Mouse (Mus musculus) left cerebral cortex, postnatal 4 days (tissue): ENCODE measurements around the gene 2210408I21Rik. TPM values are rescaled to one million over a fixed set of nuclear protein-coding genes. Genes with fewer than 3 reads are reported as not detected.

ENCODE experiments used
- DNase-seq: peaks from one replicate; pipeline ENCODE4 v3.0.0-alpha.2; 2022
- intact Hi-C: fragments of 180-260 bp; cut with DNase I; formaldehyde crosslinking; loops from one replicate; pipeline ENCODE4 v1.15.1; 2025
- total RNA-seq, 2 experiments: library from RNA; stranded (reverse); gene quantifications; 2 replicates each; pipeline ENCODE4 v1.2.3; 2021

2210408I21Rik gene
- total RNA-seq, 2 experiments from 2014 or later = 24.1 to 24.4 TPM

GRCm38 (mm10) chr13:77264481-77264880 lies 129.1 kb downstream of the 2210408I21Rik start:
- no peak for DNase-seq
- intact Hi-C loops = no loop called here

GRCm38 (mm10) chr13:77275172-77275747 lies 139.9 kb downstream of the 2210408I21Rik start:
- intact Hi-C loops = no loop called here
- no peak for DNase-seq

- intact Hi-C loops = no loop called here
- DNase-seq = no peak
These were observed 143.5 kb downstream of the 2210408I21Rik start for GRCm38 (mm10) chr13:77278659-77279413.

DNA sequence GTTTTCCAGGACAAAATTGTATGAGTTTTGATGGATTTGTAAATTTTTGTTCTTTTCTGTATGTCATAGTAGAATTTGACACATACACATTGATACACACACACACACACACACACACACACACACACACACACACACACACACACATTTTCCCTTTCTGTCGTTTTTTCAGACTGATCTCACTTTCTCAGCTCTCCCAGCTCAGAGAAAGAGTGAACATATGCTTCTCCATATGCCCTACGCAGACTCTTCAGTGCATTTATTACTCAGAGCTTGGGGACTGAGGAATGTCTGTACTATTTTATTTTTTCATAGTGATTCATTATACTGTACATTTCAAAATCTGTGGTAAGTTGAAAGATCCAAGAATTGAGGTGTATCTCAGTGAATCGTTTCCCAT lies 160.2 kb downstream of the 2210408I21Rik start:
- intact Hi-C loops = no loop called here
- DNase-seq = no peak

DNA sequence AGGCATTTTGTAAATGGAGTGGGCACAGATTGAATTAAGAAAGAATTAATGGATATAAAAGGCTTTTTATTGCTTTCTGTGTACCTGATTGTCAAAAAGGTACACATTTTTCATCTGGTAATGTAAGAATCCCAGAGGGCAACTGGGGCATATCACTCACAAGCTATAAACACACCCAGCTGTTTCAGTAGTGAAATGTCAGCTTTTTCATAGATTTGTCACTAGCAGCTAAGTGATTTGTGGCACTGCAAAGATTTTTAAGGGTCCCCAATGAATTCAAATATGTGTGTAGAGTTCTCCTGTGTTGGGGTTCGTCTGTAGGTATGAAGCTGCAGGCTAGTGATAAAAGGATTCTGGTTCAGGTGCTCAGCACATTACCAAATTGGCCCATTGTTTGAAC lies 188.8 kb downstream of the 2210408I21Rik start:
- intact Hi-C loops = no loop called here
- no peak for DNase-seq

- intact Hi-C loops = no loop called here
- no peak for DNase-seq
These were observed 191.0 kb downstream of the 2210408I21Rik start for GRCm38 (mm10) chr13:77326174-77326959.

DNA sequence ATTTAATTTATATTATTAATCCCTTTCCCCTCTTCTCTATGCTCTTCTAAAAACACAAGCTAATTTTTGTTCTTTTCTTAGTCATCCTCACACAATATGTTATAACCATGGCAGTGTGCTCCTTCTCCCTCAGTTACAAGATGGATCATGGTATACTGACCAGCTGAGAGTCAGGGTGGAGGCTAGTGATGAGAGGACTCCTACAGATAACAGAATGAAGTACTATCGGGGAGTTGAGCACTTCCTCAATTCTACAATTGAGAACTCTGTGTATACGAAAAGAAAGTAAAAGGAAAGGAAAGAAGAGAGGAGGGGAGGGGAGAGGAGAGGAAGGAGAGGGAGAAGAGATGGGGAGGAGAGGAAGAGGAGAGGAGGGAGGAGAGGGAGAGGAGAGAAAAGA lies 206.8 kb downstream of the 2210408I21Rik start:
- intact Hi-C loops = no loop called here
- no peak for DNase-seq

GRCm38 (mm10) chr13:77385448-77385970 lies 250.2 kb downstream of the 2210408I21Rik start:
- DNase-seq = no peak
- intact Hi-C loops = no loop called here

GRCm38 (mm10) chr13:77386001-77386400 lies 250.7 kb downstream of the 2210408I21Rik start:
- intact Hi-C loops = no loop called here
- DNase-seq = no peak

DNA sequence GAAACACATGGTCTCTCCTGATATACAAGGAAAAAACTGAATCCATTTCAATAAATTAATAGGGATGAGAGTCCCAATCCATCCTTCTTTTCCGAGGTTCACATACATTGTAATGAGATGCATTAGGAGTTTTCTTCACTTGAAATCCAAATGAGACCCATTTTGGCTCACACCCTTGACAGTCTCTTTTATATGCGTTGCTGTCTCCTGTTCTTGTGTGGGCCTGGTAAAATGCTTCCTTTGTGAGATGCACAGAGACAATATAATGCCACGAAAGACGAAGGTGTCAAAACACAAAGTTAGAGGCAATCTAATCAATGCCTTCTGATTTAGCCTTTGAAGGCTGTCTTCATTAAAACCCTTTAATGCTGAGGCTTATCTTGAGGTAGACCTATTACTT lies 252.8 kb downstream of the 2210408I21Rik start:
- no peak for DNase-seq
- intact Hi-C loops = no loop called here

GRCm38 (mm10) chr13:77389209-77389608 lies 253.9 kb downstream of the 2210408I21Rik start:
- intact Hi-C loops = no loop called here
- DNase-seq = no peak

GRCm38 (mm10) chr13:77396374-77396773 lies 261.0 kb downstream of the 2210408I21Rik start:
- intact Hi-C loops = loop anchor here (10.0 kb wide), 2 partner anchors 352 to 798 kb away; partner anchors contain the start of gene Nr2f1
- no peak for DNase-seq

DNA sequence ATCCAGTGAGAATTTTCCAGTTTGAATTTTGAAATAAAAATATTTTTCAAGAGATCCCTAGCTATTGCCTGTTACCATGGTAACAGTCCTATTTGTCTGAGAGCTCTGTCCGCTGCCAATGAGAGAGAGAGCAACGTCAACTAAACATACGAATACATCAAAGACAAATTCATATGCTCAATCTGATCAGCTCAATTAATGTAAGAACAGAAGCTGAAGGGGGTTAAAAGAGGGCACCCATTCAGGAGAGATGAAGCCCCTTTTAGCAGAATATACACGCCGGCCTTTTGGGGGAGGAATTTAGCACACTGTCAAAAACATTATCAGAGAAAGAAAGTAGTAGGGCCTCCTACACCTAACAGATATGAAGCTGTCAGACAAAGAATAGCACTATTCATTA lies 261.6 kb downstream of the 2210408I21Rik start:
- intact Hi-C loops = loop anchor here (10.0 kb wide), 2 partner anchors 352 to 798 kb away; partner anchors contain the start of gene Nr2f1

GRCm38 (mm10) chr13:77397646-77398045 lies 262.3 kb downstream of the 2210408I21Rik start:
- no peak for DNase-seq
- intact Hi-C loops = loop anchor here (10.0 kb wide), 2 partner anchors 353 to 797 kb away; partner anchors contain the start of gene Nr2f1

More for the DNA sequence above, 261.6 kb downstream of the 2210408I21Rik start:
- DNase-seq = no peak

DNA sequence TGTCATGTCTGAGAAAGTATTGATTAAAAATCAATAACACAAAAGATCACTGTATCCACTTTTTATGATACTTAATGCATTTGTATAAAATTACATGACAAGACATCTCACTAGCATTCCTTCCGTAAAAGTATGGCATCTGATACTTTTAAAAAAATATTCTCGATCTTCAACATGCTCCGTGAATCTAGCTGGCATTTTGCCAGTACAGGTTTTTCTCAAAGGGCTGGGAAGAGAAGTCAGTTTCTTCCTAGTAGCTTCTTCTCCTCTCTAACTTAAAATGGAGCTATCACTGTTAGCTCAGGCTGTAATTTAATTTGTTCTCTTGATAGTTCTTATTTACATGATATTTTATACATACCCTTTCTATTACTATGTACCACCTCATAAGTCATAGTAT lies 263.1 kb downstream of the 2210408I21Rik start:
- intact Hi-C loops = loop anchor here (10.0 kb wide), 2 partner anchors 354 to 796 kb away; partner anchors contain the start of gene Nr2f1
- no peak for DNase-seq

DNA sequence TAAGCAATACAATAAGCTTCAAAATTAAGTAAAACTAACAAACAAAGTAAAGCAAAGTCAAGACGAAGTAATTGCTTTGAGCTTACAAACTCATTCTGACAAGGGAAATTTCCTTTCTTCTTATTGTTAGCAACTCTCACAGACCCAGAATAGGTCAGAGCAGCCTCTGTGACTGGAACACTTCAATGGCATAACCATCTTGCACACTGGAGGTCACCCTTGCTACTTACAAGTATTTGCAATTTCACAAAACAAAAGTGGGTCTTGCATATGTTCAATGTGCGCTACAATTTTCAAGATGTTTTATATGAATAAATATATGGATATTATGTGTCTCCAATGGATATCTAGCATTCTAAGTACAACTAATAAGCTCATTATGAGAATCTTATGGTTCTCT lies 265.4 kb downstream of the 2210408I21Rik start:
- intact Hi-C loops = no loop called here
- DNase-seq = no peak

GRCm38 (mm10) chr13:77408530-77408929 lies 273.2 kb downstream of the 2210408I21Rik start:
- DNase-seq = no peak
- intact Hi-C loops = no loop called here

GRCm38 (mm10) chr13:77409804-77410203 lies 274.5 kb downstream of the 2210408I21Rik start:
- no peak for DNase-seq
- intact Hi-C loops = no loop called here

DNA sequence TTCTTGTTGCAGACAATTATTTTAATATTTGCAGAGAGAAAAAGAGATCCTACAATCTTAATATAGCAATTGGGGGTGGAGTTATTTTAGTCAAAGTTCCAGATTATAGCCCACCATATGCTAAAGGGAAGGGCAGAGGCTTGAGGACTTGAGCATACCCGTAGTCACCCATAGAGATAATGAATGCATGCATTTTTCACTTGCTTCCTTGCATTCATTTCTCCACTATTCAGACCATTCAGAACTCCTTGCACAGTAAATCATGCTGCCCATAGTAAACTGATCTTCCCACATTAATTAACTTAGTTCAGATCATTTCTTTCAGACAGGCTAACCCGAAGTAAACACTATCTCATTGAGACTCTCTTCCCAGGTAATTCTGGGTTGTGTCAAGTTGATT lies 277.5 kb downstream of the 2210408I21Rik start:
- intact Hi-C loops = no loop called here
- DNase-seq = no peak

DNA sequence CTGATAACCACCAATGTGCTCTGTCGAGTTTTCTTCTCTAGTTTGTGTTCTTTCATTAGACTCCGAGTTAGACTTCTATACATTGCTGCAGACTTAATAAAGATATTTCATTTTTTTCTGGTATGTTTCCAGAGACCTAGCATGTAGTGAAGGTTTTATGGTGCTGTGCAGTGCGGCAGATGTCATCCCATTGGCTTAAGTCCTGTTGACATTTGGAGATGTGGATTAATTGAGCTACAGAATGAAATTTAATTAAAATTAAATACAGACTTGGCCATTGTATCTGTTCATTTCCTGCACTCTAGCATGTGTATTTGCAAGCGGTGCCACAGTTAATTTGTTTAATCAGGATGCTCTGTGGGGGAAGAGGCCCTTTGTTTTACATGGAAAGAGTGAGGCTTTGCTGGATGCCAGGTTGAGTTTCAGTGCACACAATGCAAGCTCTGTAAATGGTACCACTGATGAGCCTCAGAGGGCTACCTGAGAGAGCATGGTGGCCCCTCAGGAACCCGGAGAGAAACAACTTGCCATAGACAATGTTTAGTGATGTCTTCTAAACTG lies 314.7 kb downstream of the 2210408I21Rik start:
- no peak for DNase-seq

More for the DNA sequence above, 314.7 kb downstream of the 2210408I21Rik start:
- intact Hi-C loops = no loop called here
